Mouse (Mus musculus) limb, embryonic 10.5 days (tissue): ENCODE results near the gene H2al1e. TPM values are rescaled to one million over a fixed set of nuclear protein-coding genes. Genes with fewer than 3 reads are reported as not detected.
"Not testable (repeated sequence)": the region's sequence is repeated elsewhere in the genome, so short reads cannot be mapped to it uniquely, and the experiment has no call there.

ENCODE experiments used
- DNase-seq: peaks from one replicate; pipeline ENCODE4 v3.0.0-alpha.2; 2017; ENCODE audit warnings: low spot score
- H3K27ac ChIP-seq: fragments of 300-500 bp; sonication (generic); 2 replicates; pipeline ENCODE4 v1.5.1; 2016; ENCODE audit warnings: mild to moderate bottlenecking
- H3K27me3 ChIP-seq: fragments of 300-500 bp; sonication (generic); 2 replicates; pipeline ENCODE4 v1.6.1; 2016; ENCODE audit warnings: low read depth, mild to moderate bottlenecking; ENCODE audit not compliant: poor library complexity, severe bottlenecking
- H3K36me3 ChIP-seq: fragments of 300-500 bp; sonication (generic); 2 replicates; pipeline ENCODE4 v1.6.1; 2016; ENCODE audit warnings: mild to moderate bottlenecking, moderate library complexity
- H3K4me1 ChIP-seq: fragments of 300-500 bp; sonication (generic); 2 replicates; pipeline ENCODE4 v1.6.1; 2016
- H3K4me3 ChIP-seq: fragments of 300-500 bp; sonication (generic); 2 replicates; pipeline ENCODE4 v1.5.1; 2016; ENCODE audit warnings: mild to moderate bottlenecking, moderate library complexity
- H3K9me3 ChIP-seq: fragments of 300-500 bp; sonication (generic); replicated peaks from 2 replicates; pipeline ENCODE4 v1.6.1; 2016; ENCODE audit warnings: mild to moderate bottlenecking
- WGBS: fragments of 180-500 bp; shearing (Covaris S2); methylation state at CpG from one replicate; pipeline ENCODE4 v1.1.7; 2016; 5-methylcytosine and 5-hydroxymethylcytosine counted together
- polyA plus RNA-seq: library from polyadenylated mRNA; unstranded; fragments of >200 nt; fragmentation: Nextera tagmentation; extraction: Ambion mirVana; gene quantifications from 2 replicates; pipeline ENCODE4 v1.2.1, GENCODE M21; 2016

Gene H2al1e
- polyA plus RNA-seq, result not detected in 2 replicates

DNA sequence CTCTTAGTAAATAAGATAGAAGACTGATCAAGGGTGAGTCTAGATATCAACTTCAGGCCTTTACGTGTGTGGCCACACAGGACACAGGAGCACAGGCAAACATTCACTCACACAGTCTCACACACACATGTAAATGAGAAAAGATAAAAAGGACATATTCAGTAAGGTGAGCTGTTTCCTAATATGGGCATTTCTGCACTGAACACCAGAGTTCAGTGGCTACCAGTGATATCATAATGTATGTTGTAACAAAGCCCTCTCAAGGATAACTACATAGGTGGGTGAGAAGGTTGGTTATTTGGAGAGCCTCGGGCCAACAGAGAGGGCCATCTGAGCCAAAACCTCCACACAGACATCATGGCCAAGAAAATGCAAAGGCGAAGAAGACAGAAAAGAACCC lies at the start of gene H2al1e:
H2al1e (plus strand) TSS at position 301 of the 400 bp plus-strand sequence.
- not testable (repeated sequence) for H3K4me1 ChIP-seq, H3K9me3 ChIP-seq, H3K4me3 ChIP-seq, DNase-seq, H3K27me3 ChIP-seq, H3K27ac ChIP-seq, H3K36me3 ChIP-seq
- WGBS, result no CpG with 5 or more reads among the region's 3 CpGs

DNA sequence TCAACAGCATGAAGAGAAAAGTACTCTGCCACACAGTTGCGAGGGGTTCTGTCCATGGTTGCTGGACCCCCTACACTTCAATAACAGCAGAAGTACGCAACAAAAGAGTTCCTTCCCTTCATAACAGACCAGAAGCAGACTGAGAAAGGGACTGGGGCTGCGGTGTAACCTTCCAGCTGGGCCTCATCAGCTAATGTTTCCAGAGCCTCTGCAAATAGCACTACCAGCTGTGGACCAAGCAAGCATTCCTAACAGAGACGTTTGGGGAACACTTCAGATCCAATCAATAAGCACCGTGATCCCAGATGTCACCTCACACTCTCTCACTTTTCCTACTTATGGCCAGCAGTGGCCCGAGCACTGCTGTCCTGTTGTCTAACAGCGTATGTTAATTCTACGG lies 46.8 kb upstream of the H2al1e start:
- no peak for DNase-seq
- H3K4me3 ChIP-seq, result no peak overlapping the region
- WGBS, result 75% methylated on average over 8 of the region's 8 CpGs
- H3K9me3 ChIP-seq, result no peaks in the 10 kb centered on the region
- H3K4me1 ChIP-seq, result peaks cover 25% of the 10 kb centered on the region
- no peaks in the 10 kb centered on the region for H3K36me3 ChIP-seq
- peaks cover 93% of the 10 kb centered on the region for H3K27me3 ChIP-seq
- H3K27ac ChIP-seq, result no peak overlapping the region

DNA sequence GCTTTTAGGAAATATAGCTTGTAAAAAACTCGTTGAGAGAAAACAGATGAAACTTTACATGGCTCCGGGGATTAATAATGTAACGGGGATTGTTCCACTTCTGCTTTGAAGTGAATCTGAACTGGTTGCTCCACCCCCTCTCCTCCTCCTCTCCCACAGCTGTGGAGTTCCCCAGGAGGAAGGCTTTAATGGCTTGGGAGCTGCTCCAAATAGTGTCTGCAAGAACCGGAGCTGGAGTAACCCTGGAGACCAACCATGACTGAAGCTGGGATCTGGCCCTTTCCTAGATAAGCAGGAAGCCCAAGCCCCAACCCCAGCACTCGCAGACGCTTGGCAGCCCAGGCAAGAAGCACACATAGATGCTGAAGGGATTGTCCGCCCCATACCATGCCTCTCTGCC lies 43.9 kb upstream of the H2al1e start:
- 55% methylated on average over 7 of the region's 7 CpGs for whole genome bisulfite sequencing
- peaks cover 94% of the 10 kb centered on the region for H3K27me3 ChIP-seq
- no peak overlapping the region for H3K27ac ChIP-seq
- DNase-seq, result no peak
- peaks cover 25% of the 10 kb centered on the region for H3K4me1 ChIP-seq
- H3K36me3 ChIP-seq, result no peaks in the 10 kb centered on the region
- no peak overlapping the region for H3K4me3 ChIP-seq
- no peaks in the 10 kb centered on the region for H3K9me3 ChIP-seq

DNA sequence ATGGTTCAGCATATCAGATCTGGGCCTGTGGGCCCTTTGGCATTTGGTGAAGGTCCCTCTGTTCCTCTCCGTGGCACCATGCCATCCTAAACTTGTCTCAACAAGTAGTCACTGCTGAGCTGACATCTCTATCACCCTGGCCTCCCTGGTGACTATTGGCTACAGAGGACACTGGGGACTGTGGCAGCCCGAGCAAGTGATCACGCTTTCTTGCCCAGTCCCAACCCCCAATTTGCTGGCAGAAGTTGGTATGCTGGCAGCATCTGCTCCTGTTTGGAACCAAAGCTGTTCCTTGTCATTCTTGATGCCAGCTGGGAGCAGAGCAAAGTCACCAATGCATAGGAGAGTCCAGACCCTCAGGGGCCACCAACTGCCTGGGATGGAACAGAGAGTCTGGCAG lies 42.7 kb upstream of the H2al1e start:
- no peak for DNase-seq
- H3K27me3 ChIP-seq, result peaks cover 100% of the 10 kb centered on the region
- no peaks in the 10 kb centered on the region for H3K36me3 ChIP-seq
- peaks cover 25% of the 10 kb centered on the region for H3K4me1 ChIP-seq
- 93% methylated on average over 3 of the region's 3 CpGs for WGBS
- no peak overlapping the region for H3K4me3 ChIP-seq
- H3K9me3 ChIP-seq, result no peaks in the 10 kb centered on the region
- no peak overlapping the region for H3K27ac ChIP-seq

DNA sequence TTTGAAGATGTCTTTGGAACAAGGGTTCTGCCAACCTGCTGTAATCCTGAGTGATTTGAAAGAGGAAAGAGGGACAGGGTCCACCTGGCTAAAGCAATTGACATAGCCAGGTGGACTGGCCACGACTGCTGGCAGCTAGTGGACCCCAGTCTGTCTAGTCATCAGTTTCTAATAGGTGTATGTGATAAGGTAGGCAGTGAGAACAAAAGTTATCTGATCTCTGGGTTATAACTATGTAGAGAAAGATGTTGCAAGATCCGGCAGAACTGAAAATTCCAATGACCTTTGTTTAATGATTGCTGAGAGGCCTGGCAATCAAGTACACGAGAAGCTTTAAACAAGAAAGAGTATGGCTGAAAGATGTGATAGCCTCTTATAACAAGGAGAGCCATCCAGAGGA lies 38.5 kb upstream of the H2al1e start:
- Histone ChIP-seq H3K36me3 (no peaks in the 10 kb centered on the region), H3K9me3 (no peaks in the 10 kb centered on the region), H3K4me3 (no peak overlapping the region), H3K4me1 (no peaks in the 10 kb centered on the region; the same call in 1 of the 2 replicates), H3K27me3 (peaks cover 95% of the 10 kb centered on the region), H3K27ac (no peak overlapping the region)
- 89% methylated on average over 3 of the region's 3 CpGs for WGBS
- DNase-seq, result no peak

DNA sequence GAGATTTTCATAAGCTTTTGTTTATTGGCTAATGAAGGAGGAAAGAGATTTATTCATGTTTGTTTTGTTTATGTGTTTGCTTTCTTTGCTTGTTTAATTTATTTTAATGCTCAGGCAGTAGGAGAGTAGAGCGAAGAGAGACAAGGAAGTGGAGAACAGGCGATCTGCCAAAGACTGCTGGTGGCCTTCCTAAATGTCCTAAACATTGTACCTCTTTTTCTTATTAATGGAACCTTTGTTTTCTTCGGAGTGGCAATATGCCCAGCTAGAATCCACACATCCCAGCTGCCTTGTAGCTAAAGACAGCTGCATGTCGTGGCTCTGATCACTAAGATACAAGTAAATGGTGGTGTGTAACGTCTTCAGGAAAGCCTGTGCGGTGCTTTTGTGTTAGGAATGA lies 34.7 kb upstream of the H2al1e start:
- no peak for DNase-seq
- Histone ChIP-seq H3K27ac (no peak overlapping the region), H3K9me3 (no peaks in the 10 kb centered on the region), H3K4me1 (no peaks in the 10 kb centered on the region), H3K36me3 (no peaks in the 10 kb centered on the region), H3K27me3 (peaks cover 93% of the 10 kb centered on the region), H3K4me3 (no peak overlapping the region)
- 89% methylated on average over 6 of the region's 6 CpGs for WGBS

DNA sequence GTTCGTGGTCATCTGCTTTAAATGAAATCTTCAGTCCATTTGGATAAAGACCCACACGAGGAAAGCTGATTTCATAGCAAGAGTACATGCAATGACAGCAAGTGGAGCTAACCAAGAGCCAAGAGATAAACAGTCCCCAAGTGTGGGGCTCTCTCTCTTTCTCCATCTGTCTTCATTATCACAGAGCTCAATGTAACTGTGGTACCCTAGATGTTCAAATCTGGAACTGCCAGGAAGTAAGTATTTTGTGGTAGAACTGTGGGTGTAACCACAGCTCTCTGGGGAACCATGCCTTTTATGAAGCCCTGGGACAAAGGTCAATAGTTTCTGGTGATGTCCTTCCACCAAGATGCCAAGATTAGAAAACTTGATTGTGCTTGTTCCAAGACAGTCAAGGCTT lies 31.0 kb upstream of the H2al1e start:
- no peaks in the 10 kb centered on the region for H3K4me1 ChIP-seq
- H3K9me3 ChIP-seq, result no peaks in the 10 kb centered on the region
- H3K4me3 ChIP-seq, result no peak overlapping the region
- H3K36me3 ChIP-seq, result no peaks in the 10 kb centered on the region
- no peak for DNase-seq
- no peak overlapping the region for H3K27ac ChIP-seq
- peaks cover 66% of the 10 kb centered on the region for H3K27me3 ChIP-seq
- 93% methylated on average over 2 of the region's 2 CpGs for WGBS

DNA sequence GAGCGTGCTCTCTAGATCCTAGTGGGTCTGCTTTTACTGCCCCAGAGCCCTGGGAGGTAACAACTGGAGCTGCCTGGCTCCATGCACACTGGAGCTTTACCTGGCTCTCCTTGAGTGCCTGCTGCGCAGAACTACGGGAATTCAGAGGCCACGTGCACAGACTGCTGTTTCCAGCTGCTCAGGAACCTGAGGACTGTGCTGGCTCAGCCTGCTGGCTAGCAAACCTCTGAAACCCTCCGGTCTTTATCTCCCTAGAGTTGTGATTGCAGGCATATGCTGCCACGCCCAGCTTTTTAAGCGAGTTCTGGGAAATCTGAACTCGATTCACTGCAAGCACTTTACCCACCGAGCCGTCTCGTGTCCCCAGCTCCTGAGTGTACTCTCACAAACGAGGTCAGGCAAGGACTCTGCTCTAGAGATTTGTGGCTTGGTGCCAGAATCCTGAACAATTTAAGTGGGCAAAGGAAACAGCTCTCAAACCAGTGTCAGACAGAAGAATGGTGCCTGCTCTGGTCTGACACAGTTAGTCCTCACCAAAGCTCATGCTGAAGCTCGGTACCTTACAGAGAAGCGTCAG lies 23.3 kb upstream of the H2al1e start:
- no peaks in the 10 kb centered on the region for H3K36me3 ChIP-seq
- H3K27me3 ChIP-seq, result peaks cover 73% of the 10 kb centered on the region
- DNase-seq, result no peak
- H3K27ac ChIP-seq, result no peak overlapping the region
- WGBS, result 82% methylated on average over 14 of the region's 14 CpGs
- H3K9me3 ChIP-seq, result no peaks in the 10 kb centered on the region
- H3K4me3 ChIP-seq, result no peak overlapping the region
- H3K4me1 ChIP-seq, result no peaks in the 10 kb centered on the region

DNA sequence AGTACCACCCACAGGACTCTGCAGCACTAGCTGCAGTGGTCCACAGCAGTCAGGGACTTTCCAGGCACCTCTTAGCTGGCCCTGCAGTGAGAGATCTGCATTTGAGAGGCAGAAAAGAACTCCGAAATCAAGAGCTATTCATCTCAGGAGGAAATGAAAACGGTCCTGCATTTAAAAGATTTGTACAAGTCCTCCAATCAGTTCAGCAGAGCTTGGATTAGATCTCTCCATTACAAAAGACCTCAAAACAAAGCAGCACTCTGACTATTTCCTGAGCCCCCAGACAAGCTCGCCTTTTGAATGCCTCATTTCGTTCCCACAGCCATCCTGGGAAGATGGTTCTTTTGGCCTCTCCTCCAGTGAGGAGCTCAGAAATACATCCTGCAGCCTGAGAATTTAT lies 22.5 kb upstream of the H2al1e start:
- Histone ChIP-seq H3K36me3 (no peaks in the 10 kb centered on the region), H3K4me1 (no peaks in the 10 kb centered on the region), H3K27ac (no peak overlapping the region), H3K27me3 (peaks cover 82% of the 10 kb centered on the region), H3K4me3 (no peak overlapping the region), H3K9me3 (no peaks in the 10 kb centered on the region)
- no peak for DNase-seq
- 82% methylated on average over 4 of the region's 4 CpGs for WGBS

DNA sequence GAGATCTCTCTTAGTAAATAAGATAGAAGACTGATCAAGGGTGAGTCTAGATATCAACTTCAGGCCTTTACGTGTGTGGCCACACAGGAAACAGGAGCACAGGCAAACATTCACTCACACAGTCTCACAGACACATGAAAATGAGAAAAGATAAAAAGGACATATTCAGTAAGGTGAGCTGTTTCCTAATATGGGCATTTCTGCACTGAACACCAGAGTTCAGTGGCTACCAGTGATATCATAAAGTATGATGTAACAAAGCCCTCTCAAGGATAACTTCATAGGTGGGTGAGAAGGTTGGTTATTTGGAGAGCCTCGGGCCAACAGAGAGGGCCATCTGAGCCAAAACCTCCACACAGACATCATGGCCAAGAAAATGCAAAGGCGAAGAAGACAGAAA lies 12.8 kb upstream of the H2al1e start, which contains the start of gene H2al1a:
H2al1a (plus strand) TSS at position 301 of the 400 bp plus-strand sequence.
- H3K9me3 ChIP-seq, H3K4me1 ChIP-seq, H3K4me3 ChIP-seq, H3K27ac ChIP-seq, H3K36me3 ChIP-seq, DNase-seq: not testable (repeated sequence)
- peaks cover 40% of the 10 kb centered on the region; the same call in 1 of the 2 replicates for H3K27me3 ChIP-seq
- WGBS, result no CpG with 5 or more reads among the region's 3 CpGs

DNA sequence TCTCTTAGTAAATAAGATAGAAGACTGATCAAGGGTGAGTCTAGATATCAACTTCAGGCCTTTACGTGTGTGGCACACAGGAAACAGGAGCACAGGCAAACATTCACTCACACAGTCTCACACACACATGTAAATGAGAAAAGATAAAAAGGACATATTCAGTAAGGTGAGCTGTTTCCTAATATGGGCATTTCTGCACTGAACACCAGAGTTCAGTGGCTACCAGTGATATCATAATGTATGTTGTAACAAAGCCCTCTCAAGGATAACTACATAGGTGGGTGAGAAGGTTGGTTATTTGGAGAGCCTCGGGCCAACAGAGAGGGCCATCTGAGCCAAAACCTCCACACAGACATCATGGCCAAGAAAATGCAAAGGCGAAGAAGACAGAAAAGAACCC lies 9.6 kb upstream of the H2al1e start, which contains the start of gene H2al1b:
H2al1b (plus strand) TSS at position 301 of the 400 bp plus-strand sequence.
- DNase-seq, H3K4me1 ChIP-seq, H3K27ac ChIP-seq, H3K4me3 ChIP-seq, H3K36me3 ChIP-seq, H3K27me3 ChIP-seq, H3K9me3 ChIP-seq: not testable (repeated sequence)
- WGBS, result 100% methylated on average over 1 of the region's 3 CpGs

DNA sequence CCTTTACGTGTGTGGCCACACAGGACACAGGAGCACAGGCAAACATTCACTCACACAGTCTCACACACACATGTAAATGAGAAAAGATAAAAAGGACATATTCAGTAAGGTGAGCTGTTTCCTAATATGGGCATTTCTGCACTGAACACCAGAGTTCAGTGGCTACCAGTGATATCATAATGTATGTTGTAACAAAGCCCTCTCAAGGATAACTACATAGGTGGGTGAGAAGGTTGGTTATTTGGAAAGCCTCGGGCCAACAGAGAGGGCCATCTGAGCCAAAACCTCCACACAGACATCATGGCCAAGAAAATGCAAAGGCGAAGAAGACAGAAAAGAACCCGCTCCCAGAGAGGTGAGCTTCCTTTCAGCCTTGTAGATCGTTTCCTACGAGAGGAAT lies 6.4 kb upstream of the H2al1e start, which contains the start of gene H2al1c:
H2al1c (plus strand) TSS at position 301 of the 400 bp plus-strand sequence.
- H3K36me3 ChIP-seq, H3K27me3 ChIP-seq, DNase-seq, H3K27ac ChIP-seq, H3K4me3 ChIP-seq, H3K4me1 ChIP-seq, H3K9me3 ChIP-seq: not testable (repeated sequence)
- WGBS, result 92% methylated on average over 1 of the region's 6 CpGs

DNA sequence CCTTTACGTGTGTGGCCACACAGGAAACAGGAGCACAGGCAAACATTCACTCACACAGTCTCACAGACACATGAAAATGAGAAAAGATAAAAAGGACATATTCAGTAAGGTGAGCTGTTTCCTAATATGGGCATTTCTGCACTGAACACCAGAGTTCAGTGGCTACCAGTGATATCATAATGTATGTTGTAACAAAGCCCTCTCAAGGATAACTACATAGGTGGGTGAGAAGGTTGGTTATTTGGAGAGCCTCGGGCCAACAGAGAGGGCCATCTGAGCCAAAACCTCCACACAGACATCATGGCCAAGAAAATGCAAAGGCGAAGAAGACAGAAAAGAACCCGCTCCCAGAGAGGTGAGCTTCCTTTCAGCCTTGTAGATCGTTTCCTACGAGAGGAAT lies 3.2 kb upstream of the H2al1e start, which contains the start of gene H2al1d:
H2al1d (plus strand) TSS at position 301 of the 400 bp plus-strand sequence.
- not testable (repeated sequence) for DNase-seq, H3K4me3 ChIP-seq, H3K9me3 ChIP-seq, H3K4me1 ChIP-seq, H3K27ac ChIP-seq, H3K27me3 ChIP-seq, H3K36me3 ChIP-seq
- WGBS, result no CpG with 5 or more reads among the region's 6 CpGs

DNA sequence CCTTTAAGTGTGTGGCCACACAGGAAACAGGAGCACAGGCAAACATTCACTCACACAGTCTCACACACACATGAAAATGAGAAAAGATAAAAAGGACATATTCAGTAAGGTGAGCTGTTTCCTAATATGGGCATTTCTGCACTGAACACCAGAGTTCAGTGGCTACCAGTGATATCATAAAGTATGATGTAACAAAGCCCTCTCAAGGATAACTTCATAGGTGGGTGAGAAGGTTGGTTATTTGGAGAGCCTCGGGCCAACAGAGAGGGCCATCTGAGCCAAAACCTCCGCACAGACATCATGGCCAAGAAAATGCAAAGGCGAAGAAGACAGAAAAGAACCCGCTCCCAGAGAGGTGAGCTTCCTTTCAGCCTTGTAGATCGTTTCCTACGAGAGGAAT lies 3.1 kb downstream of the H2al1e start, which contains the start of gene H2al1f:
H2al1f (plus strand) TSS at position 301 of the 400 bp plus-strand sequence.
- not testable (repeated sequence) for H3K9me3 ChIP-seq, H3K36me3 ChIP-seq, DNase-seq, H3K4me3 ChIP-seq, H3K4me1 ChIP-seq, H3K27me3 ChIP-seq, H3K27ac ChIP-seq
- no CpG with 5 or more reads among the region's 6 CpGs for WGBS
